Mouse (Mus musculus): ENCODE results near the gene Cryz.
"Not testable (repeated sequence)": the region's sequence is repeated elsewhere in the genome, so short reads cannot be mapped to it uniquely, and the experiment has no call there.

Gene Cryz

DNA sequence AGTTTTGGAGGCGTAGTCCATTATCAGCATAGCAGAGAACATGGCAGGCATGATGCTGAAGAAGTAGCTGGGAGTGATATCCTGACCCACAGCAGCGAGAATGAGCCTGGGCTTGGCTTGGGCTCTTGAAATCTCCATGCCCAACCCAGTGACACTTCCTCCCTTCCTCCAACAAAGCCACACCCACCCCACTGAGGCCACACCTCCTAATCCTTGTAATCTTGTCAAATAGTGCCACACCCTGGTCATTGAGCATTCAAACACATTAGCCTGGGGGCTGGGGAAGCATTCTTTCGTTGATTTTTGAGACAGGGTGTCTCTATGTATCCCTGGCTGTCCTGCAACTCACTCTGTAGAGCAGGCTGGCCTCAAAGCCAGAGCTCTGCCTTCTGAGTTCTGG lies 15.4 kb downstream of the Cryz start:
- no peak for DNase-seq (ENCODE audit: low spot score in 2 of 2)

GRCm38 (mm10) chr3:154614771-154615170 lies 18.3 kb downstream of the Cryz start:
- DNase-seq (ENCODE audit: low spot score in 2 of 2) = no peak

GRCm38 (mm10) chr3:154615304-154615703 lies 18.8 kb downstream of the Cryz start:
- DNase-seq (ENCODE audit: low spot score in 2 of 2) = no peak

DNA sequence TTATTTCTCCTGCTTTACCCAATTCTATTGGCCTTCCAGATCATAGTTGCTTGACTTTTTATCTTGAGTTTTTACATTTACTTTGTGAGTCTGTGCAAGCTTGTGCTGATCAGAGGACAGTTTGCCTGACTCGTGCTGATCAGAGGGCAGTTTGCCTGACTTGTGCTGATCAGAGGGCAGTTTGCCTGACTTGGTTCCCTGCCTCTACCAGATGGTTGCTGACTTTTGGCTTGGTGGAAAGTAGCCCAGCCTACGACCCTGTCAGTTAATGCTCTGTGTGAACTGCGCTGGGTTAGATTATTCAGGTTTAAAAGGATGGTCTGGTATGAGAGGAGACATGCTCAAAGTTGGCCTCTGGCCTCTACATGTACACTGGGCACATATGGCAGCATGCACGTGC lies 19.6 kb downstream of the Cryz start:
- DNase-seq (ENCODE audit: low spot score in 2 of 2) = no peak

- DNase-seq (ENCODE audit: low spot score in 2 of 2) = no peak
Measured at GRCm38 (mm10) chr3:154628284-154628683, 31.8 kb downstream of the Cryz start.

- DNase-seq (ENCODE audit: low spot score in 2 of 2) = not testable (repeated sequence)
Measured at GRCm38 (mm10) chr3:154631281-154631680, 34.8 kb downstream of the Cryz start.

DNA sequence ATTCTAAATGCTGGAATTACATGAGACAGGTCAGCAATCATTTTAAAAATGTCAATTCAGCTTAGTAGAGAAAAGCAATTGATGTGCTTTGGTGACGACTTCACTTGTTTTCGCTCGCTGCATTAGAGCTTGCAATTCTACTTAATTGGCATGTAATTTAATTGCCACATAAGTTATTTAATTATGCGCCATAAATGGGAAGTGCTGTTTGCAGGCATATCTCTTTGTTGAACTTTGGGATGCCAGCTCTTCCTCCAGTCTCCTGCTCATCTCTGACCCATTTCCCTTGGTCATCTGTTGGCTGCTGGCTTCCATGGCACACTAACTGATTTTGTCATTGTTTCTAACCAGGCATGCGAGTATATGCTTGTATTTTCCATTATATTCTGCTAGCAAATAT lies 36.6 kb downstream of the Cryz start:
- no peak for DNase-seq (ENCODE audit: low spot score in 2 of 2)

- peak in 1 of 2 experiments; percentile 33 for DNase-seq (ENCODE audit: low spot score in 2 of 2)
Measured at GRCm38 (mm10) chr3:154646638-154647442, 50.3 kb downstream of the Cryz start.

DNA sequence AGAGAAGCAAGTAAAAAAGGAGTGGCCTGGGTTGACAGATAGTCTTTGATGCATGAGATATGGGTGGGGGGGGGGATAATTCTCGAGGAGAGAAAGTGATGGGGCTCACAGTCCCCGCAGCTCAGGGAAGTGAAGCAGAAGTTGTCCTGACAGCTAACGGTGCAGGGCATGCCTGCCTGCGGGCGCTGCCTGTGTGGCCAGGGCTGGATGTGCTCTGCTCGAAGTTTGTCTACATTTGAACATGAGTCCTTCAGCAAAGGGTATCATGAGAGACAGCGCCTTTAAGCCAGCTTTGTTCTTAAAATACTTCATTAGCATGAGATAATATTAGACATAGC lies 50.9 kb downstream of the Cryz start:
- no peak for DNase-seq (ENCODE audit: low spot score in 2 of 2)

DNA sequence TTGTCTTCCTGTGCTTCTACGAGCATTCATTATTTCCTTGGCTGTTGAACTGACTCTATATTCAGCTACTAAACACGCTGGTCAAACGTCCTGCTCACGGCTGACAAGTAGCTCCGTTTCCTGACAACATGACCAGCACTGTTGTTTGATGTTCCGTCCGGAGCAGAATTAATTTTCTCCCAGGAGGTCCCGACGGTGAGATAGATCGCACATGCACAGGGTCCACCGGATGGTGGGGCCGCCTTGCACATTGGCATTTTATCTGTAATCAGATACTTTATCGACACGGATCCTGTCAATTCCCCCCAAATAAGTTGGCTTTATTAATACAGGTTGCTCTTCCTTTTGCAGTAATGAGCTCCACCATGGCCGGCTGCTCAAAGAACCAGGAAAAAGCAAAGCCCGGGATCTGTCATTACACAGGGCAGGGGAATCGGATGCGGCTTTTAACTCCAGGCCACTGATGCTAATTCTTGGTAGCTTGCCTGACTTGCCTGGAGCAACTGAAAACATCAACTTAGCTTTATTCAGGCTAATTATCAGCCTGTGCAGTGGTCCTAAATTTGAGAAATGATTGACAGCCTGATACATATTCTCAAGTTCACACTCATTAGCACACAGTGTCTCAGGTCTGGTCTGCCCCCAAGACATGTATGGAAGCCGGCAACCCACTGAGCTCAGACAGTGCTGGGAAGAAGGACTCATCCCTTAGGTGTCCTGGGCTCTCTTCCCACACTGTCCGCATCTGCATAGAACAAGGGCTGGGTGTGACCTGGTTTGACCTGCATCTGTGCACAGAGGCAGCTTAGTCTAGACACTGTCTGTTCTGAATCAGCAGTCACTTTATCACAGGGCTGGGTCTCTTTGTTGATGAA lies 53.1 kb downstream of the Cryz start:
- no peak for DNase-seq (ENCODE audit: low spot score in 2 of 2)

- peak in 1 of 2 experiments; percentile 23 for DNase-seq (ENCODE audit: low spot score in 2 of 2)
Measured at GRCm38 (mm10) chr3:154651192-154651821, 54.8 kb downstream of the Cryz start.

- DNase-seq (ENCODE audit: low spot score in 2 of 2) = peak; percentile 64 to 82
Measured at GRCm38 (mm10) chr3:154652581-154653420, 56.3 kb downstream of the Cryz start.

DNA sequence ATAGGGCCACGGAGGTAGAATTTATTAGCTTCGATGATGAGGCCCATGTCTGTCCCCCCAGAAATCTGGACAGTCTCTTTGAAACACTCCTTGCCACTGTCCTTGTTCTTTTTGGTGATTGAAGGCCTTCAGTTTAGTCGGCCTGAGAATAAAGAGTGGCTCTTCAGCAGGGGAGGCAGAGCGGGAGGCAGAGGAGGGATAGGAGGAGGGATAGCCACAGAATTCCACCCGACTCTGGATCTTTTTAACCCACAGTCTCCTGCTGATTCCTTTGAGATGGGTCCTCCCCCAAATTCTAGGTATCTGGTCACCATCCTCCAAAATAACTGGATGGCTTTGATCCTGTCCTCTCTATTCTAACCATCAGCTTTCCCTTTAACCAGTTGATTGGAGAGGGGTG lies 56.9 kb downstream of the Cryz start:
- no peak for DNase-seq (ENCODE audit: low spot score in 2 of 2)

- DNase-seq (ENCODE audit: low spot score in 2 of 2) = no peak
Measured at GRCm38 (mm10) chr3:154654284-154654683, 57.8 kb downstream of the Cryz start.

- no peak for DNase-seq (ENCODE audit: low spot score in 2 of 2)
Measured at GRCm38 (mm10) chr3:154654901-154655300, 58.4 kb downstream of the Cryz start.

DNA sequence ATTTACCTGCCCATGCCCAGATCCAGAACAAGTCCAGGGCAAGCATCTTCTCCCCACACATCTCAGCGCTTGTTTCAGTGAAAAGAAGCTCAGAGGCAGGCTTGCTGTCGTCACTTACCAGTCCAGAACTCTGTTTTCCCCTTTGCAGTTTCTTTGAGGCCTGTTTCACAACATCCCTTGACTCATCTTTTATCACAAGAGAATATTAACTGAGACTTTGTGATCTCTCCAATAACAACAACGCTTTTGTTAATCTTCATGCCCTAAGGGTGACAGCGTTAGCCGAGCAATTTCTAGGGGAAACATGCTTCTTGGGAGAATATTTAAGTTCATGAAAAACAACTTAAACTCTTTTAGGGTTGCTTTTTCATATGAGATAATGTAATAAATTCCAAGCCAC lies 59.2 kb downstream of the Cryz start:
- no peak for DNase-seq (ENCODE audit: low spot score in 2 of 2)

- no peak for DNase-seq (ENCODE audit: low spot score in 2 of 2)
Measured at GRCm38 (mm10) chr3:154663545-154663944, 67.0 kb downstream of the Cryz start, which contains the start of gene Erich3. TSS of gene Erich3 (plus strand) at chr3:154663859.

DNA sequence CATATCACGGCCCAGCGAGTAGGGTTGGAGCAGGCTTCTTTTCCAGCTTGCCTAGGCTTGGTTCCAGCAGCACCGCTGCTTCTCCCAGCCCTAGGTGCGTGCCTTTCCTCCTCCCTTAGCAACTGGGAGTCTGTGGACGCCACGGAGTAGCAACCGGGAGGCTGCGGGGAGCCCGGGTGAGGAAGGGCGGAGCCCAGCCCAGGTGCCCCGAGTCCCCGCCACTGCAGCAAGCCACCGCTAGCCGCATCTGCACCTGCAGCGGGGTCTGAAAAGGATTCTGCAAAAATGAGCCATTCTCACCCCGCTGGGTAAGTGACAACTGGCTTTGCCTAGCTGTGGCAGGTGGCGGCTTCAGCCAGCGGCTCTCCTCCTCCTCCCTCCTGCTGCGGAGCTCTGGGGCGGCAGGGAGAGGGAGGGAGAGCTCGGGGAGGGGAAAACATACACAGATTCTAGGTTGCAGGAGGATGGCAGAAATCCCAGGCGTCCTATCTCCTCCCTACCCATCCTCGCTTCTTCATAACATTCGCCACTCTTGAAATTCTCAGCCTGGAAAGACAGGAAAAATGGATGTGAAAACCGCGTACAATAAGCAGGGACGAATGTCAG lies 67.6 kb downstream of the Cryz start:
- peak; percentile 59 to 61 for DNase-seq (ENCODE audit: low spot score in 2 of 2)

- DNase-seq (ENCODE audit: low spot score in 2 of 2) = no peak
Measured at GRCm38 (mm10) chr3:154664636-154665035, 68.1 kb downstream of the Cryz start.

DNA sequence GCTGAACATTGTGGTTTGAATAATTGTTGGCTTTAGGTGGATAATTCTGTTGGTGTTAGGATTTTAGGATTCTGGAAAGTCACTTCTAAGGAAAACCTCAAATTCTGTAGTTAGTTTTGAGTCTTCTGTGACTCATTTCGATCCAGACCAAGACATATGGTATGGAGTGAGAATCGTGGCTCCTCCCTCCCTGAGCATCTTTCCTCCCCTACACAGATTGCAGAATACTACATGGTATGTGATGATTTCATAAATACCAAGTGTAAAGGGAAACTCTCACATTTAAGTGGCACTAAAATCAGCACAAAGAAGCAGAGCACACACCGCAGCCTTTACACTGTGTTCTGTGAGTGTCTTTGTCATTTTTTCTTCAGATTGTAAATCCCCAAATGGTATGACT lies 72.0 kb downstream of the Cryz start:
- no peak for DNase-seq (ENCODE audit: low spot score in 2 of 2)

GRCm38 (mm10) chr3:154670584-154670983 lies 74.1 kb downstream of the Cryz start:
- no peak for DNase-seq (ENCODE audit: low spot score in 2 of 2)
